Mouse (Mus musculus): ENCODE data around the gene Ldlrap1.

The Ldlrap1 gene

DNA sequence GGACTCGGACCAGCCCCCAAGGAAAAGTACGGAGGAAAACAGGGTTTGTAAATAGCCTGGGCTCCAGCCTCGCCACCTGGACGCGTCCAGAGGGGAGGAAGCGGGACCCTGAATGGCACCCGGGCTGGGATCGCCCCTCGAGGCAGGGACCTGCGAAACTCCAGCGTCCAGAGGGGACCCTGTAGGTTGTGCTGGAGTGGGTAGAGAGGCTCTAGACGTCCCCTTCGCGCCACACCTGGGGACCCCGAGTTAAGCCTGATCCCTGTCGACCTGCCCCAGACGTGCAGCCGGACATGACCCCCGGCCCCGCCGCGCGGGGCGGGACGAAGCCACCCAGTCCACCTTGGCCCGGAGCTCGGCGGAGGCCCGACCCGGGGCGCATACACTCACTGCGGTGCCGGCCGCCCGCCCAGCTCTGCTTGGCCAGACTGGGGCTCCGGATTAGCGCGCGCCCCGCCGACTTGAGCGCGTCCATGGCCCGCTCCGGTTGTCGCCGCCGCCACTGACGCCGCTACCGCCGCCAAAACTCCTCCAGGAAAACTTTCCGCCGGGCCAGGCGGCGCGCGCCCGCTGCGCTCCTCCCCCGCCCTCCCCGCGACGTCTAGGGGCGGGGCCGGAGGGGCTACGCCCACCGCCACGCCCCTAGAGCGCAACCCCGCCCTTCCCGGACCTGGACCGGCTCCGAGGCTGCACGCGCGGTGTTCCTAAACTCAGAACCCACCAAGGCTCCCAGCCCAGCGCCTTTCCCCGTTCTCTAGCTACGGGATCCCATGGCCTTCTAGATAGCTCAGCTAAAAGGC, at the start of gene Ldlrap1:
TSS of gene Ldlrap1 (minus strand) at position 599 of the 800 bp plus-strand sequence.
- in situ Hi-C loops (cut with MboI, MseI): no loop called here

- in situ Hi-C loops (cut with MboI, MseI): no loop called here
Observed at GRCm38 (mm10) chr4:134814229-134814571, 46.4 kb upstream of the Ldlrap1 start.

DNA sequence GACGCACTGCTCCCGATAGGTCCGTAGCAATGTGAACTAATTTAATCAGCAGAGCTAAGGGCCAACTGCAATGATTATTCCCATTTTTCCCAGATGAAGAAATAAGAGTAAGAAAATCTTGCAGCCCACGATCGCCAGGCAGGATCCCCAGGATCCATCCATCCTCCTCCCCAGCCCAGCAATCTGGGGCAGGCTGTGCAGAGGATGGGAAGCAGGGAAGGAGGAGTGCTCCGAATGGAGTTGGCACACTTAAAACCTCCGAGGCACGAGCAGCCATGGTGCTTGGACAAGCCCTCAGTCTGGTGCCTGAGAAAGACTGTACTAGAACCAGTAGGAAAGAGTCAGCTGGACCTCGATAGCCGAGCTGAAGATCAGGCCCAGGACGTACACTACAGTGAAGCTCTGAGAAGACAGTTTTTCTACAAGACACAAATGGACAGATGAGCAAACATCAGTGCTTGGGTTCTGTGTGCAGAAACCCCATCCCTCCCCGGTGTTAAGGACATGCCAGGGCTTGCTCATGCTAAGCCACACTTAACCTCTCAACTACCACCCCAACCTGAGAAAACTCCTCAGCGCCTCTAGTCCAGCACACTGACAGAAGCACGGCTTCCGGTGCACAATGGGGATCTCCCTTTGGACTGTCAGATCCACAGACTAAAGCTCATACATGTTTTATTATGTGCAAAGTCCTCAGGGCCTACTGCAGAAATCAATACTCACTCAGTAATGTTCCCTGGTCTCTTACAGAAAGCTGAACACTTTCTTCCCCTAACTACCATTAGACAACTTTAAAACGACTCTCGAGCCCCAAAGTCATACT, 45.8 kb upstream of the Ldlrap1 start:
- in situ Hi-C loops (cut with MboI, MseI): no loop called here

DNA sequence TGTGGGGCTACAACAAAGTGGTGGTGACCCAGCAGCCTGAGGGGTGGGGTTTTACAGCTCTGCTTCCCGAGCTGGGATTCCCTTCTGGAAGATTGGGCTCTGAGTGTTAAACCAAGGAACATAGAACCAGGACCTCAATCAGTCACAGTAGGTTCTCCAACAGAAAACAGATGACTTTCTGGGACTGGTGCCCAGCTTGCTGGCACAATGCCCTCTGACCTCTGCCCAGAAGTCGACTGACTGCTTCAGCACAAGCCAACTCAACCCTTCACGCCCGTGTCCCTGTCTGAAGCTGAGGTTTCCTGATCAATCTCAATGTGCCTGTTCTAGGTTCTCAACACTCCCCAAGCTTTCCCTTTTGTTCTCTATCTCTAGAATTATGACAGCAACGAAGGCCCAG, 36.9 kb upstream of the Ldlrap1 start:
- in situ Hi-C loops (cut with MboI, MseI): no loop called here

- in situ Hi-C loops (cut with MboI, MseI): no loop called here
Observed at GRCm38 (mm10) chr4:134802765-134803164, 34.9 kb upstream of the Ldlrap1 start.

DNA sequence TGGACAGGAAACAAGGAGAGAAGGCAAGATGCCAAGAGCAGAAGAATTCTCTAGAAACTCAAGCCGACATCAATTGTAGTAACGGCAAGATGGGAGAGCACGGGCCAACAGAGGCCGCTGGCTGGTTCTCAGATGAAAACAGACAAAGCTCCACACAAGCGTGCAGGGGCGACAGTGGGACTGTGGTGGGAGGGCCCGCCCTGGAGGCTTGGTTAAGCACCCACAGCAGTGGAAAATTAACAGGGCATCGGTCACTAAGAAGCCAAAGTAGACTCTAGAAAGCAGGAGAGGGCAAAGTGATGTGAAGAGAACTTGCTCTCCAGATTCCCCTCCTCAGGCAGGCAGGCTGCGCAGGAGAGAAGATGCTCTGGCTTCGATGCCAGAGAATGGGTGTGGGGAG, 34.3 kb upstream of the Ldlrap1 start:
- in situ Hi-C loops (cut with MboI, MseI): no loop called here

DNA sequence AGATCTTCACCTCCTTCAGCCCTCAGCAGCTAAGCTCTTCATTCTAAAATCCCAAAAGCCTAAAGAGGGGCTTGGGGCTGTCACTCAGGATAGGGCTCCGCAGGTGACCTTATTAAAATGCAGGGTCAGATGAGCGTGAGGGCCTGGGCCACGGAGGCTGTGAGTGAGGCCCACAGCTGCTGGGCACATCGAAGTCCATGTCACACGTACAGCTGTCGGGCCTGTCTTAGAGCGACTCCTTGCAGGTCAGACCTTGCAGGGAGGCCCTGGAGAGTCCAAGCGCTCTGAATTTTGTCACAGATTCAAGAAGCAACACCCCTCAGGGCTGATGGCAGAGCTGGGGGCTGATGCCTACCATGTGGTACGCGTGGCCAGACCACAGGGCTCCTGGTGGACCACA, 32.9 kb upstream of the Ldlrap1 start:
- in situ Hi-C loops (cut with MboI, MseI): no loop called here

GRCm38 (mm10) chr4:134800098-134800497, 32.3 kb upstream of the Ldlrap1 start:
- in situ Hi-C loops (cut with MboI, MseI): no loop called here

GRCm38 (mm10) chr4:134799272-134799671, 31.4 kb upstream of the Ldlrap1 start:
- in situ Hi-C loops (cut with MboI, MseI): no loop called here

DNA sequence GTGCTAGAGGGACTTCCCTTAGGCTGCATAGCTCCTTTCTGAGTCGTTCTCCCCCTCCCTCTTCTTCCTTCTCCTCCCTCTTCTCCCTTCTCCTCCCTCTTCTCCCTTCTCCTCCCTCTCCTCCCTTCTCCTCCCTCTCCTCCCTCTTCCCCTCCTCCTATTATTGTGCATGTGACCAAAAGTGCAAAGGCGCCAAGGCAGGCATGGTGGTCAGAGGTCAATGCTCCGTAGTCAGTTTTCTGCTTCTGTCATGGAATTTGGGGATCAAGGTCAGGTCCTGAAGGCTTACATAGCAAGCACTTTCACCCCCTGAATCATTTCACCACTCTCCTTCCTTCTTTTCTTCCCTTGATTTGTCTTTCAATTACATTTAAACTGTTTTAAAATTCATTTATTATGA, 31.0 kb upstream of the Ldlrap1 start:
- in situ Hi-C loops (cut with MboI, MseI): no loop called here

- in situ Hi-C loops (cut with MboI, MseI): no loop called here
Observed at GRCm38 (mm10) chr4:134797621-134798020, 29.8 kb upstream of the Ldlrap1 start.

DNA sequence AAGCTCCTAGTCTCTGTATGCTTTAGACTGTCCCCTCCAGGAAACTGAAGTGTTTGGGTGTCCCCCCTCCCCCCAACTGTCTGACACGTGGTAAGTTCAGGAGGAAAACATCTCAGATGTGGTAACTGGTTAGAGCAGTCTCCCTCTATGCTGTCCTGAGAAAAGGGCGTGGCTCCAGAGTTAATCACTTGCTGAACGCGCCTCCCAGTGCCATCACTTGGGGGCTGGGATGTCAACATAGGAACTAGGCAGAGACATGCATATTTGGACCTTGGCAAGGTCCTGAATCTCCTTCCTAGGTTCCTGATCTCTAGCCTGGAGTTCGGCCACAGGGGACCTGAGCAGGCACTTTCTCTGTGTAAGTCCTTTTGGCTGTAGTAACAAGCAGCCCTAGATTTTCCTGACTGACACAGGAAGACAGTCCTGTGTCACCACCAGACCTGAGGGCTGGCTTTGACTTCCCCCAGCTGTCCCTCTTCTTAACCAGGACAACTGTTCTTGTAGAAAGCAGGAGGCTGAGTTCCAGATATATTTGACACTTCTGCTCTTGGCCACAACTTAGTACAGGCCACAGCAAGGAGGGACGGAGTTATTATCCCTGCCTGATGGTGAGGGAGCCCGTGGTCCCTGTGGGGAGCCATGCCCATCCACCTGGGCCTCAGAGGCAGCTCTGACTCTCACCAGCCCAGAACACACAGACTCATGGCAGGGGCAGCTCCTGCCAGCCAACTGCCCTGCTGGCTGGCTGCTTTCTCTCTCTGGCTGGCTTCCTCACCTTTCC, 28.9 kb upstream of the Ldlrap1 start:
- in situ Hi-C loops (cut with MboI, MseI): no loop called here

DNA sequence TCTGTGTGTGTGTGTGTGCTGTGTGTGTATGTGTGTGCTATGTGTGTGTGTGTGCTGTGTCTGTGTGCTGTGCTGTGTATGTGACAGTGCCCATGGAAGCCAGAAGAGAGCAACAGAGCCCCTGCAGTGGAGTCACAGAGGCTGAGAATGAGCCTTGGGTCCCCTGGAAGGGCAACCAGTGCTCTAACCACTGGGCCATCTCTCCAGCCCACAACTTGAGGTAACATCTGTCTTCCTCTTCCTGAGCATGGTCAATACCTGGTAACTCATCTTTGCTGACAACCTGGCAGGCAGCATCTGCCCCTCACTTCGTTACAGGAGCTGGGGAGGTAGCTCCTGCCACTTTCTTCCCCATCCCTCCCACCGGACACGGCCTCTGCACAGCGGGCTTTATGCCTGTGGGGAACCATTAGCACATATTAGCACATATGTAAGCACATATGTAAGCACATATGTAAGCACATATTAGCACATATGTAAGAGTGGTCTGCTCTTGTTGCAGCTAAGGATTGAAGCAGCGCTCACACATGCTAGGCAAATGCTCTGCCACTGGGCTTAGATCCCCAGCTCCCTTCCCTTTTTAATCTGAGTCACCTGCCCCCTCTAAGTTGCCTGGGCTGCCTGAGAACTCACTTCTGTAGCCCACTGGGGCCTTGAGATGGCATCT, 28.1 kb upstream of the Ldlrap1 start:
- in situ Hi-C loops (cut with MboI, MseI): no loop called here

DNA sequence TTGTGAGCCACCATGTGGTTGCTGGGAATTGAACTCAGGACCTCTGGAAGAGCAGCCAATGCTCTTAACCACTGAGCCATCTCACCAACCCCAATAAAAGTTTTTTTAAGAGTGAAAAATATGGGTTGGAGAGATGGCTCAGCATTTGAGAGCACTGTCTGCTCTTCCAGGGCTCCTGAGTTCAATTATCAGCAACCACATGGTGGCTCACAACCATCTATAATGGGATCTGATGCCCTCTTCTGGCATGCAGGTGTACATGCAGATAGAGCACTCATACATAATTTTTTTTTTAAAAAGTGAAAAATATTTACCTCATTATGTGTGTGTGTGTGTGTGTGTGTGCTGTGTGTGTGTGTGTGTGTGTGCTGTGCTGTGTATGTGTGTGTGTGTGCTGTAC, 27.1 kb upstream of the Ldlrap1 start:
- in situ Hi-C loops (cut with MboI, MseI): loop anchor here (5.0 kb wide), 1 partner anchor 253 kb away; no protein-coding TSS in a partner anchor

- in situ Hi-C loops (cut with MboI, MseI): loop anchor here (5.0 kb wide), 1 partner anchor 251 kb away; no protein-coding TSS in a partner anchor
Observed at GRCm38 (mm10) chr4:134793213-134793956, 25.6 kb upstream of the Ldlrap1 start.

DNA sequence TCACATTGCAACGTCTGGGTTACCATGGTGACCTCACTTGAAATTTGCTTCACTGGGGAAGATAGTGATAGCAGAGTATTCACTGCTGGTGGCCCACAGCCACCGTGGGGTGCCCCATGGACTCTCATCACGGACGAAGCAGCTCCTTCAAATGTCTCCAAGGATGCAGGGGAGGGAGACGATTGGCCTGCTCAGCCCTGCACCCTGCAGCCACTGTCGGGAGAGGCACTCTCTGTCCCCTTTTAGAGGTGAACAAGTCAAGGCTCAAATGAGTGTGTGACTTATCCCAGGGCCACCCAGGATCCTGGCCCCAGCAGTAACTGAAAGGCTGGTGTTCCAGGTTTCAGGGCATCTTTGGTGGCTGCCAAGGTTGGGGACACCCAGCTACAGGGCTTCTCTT, 23.9 kb upstream of the Ldlrap1 start:
- in situ Hi-C loops (cut with MboI, MseI): loop anchor here (5.0 kb wide), 1 partner anchor 249 kb away; no protein-coding TSS in a partner anchor

DNA sequence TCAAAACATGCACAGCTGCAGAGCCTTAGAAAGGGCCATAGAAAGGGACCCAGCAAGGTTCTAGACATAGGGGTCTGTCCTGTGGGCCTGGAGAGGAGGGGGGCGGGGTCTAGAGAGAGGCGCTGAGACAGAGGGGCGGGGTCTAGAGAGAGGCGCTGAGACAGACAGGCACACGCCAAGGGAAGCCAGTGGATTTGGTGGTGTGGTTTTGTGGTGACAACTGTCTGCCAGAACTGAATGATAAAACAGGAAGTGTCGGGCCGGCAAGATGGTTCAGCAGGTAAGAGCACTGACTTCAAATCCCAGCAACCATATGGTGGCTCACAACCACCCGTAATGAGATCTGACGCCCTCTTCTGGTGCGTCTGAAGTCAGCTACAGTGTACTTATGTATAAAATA, 19.1 kb upstream of the Ldlrap1 start:
- in situ Hi-C loops (cut with MboI, MseI): no loop called here

DNA sequence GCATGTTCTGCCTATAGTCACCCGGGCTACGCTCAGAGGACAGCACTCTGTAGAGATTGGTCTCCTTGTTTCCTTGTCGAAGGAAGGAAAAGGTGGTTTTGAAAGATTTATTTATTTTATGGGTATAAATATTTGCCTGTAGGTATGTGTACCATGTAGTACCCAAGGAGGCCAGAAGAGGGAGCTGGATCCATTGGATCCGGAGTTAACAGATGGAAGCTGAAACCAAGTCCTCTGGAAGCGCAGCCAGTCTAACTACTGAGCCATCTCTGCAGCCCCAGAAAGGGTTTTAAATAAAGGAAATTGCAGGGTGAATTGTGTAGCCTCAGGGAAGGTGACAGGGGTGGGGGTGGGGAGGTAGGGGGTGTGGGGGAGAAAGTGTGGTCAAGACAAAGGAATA, 16.9 kb upstream of the Ldlrap1 start:
- in situ Hi-C loops (cut with MboI, MseI): no loop called here

GRCm38 (mm10) chr4:134779136-134779934, 11.5 kb upstream of the Ldlrap1 start:
- in situ Hi-C loops (cut with MboI, MseI): no loop called here

DNA sequence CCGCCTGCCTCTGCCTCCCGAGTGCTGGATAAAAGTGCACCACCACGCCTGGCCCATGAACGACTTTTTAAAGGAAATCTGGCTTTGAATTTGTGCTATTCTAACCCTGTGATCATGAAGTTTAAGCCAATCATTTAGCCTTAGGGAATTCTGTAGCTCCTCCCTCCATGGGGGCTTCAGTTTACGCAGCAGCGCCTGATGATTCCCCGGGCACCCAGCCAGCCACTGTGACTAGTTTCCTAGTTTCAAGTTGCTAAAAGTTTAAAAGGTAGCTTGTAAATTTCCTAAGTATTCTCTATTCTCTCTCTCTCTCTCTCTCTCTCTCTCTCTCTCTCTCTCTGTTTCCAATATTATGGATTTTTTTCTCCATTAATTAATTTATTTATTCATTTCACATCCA, 8.4 kb upstream of the Ldlrap1 start:
- in situ Hi-C loops (cut with MboI, MseI): no loop called here
